Mouse (Mus musculus) lung, postnatal 36 days (tissue): ENCODE results near the gene Pld5.
"Not testable (repeated sequence)": the region's sequence is repeated elsewhere in the genome, so short reads cannot be mapped to it uniquely, and the experiment has no call there.

ENCODE experiments used
- DNase-seq: peaks from one replicate; pipeline ENCODE4 v3.0.0; 2022; ENCODE audit warnings: mixed read lengths

Pld5 gene

DNA sequence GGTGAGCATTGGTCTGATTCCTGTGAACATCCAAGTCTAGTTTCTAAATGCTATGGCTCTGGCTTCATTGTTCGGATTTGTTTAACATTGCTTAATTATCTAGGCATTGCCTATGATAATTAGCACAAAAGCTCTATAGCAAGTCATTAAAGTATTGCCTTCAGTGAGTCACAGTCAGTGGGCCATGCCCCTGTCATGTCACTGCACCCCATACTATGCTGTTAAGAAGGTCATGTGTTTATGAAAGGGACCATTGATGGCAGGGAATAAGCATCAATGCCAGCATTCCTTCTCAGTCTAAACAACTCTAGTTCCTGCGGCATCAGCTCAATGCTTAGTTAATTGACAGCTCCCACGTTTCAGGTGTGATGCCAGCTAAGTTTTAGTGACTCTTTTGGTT, 239.1 kb downstream of the Pld5 start:
- DNase-seq = no peak

DNA sequence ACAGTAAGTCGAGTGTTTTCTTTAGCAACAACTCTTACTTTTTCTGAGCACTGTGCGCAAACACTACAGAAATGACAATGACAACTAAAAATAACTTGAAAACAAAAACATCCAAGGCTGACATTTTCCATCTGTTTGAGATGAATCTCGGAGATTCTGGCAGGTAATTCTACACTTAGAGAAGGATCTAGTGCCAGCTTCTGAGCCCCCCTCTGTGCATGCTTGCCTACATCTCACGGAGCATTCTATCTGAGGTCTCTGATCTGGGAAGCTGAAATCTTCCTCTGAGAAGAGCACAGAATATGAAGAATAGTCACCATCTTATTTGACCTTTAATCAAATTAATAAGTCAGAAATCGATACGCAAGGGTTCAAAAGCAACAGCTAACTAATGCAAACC, 240.4 kb downstream of the Pld5 start:
- no peak for DNase-seq

DNA sequence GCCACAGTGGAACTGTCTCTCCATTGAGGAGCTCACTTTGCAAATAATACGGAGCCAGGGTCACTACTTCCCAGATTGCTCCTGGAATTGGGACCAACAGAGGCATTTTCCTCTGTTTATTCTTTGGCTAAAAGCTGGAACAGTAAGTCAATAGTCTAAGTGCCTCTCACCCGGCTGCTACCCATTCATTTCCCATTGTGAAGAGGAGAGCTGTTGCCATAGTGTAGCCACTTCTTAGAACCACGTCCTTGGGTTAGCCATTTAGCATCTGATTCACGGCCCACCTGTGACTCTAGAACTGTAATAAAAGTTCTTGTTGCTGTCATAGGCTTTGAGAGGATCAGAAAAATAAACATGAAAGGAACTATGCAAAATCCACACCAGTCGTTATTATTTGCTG, 241.4 kb downstream of the Pld5 start:
- peak; percentile 56 for DNase-seq

DNA sequence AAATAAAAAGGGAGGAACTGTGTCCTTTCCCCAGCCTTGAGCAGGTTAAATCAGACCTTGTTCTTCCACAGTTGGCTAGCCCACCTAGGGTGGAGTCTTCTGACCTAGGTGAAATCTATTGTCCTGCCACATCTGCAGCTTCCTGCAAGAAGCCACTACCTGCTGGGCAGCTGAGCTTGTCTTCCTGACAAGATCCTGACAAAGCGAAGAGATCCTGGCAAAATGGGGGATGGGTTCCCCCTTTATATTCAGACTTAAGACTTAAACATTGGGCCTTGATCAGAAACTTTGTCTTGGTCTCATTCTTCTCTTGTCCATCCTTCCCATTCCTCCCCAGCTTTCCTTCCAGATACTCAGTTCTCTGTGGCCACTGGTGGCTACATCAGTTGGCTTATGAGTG, 246.0 kb downstream of the Pld5 start:
- no peak for DNase-seq

DNA sequence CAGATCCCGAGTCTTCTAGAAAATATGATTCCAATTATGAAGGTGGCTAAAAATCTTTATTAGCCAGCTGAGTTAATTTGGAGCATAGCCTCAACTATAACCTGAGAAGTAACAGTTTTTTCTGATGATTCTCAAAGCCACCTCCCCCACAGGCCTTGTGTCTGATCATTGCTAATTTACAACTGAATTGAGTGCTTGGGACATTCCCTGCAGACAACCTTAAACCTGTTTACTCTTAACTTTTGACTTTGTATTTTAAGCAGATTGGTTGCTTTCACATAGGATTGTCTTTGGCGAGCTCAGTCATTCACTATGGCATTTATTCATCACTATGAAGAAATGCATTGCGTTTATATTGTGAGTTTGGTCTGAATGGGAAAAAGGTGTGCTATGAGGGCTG, 246.7 kb downstream of the Pld5 start:
- no peak for DNase-seq

DNA sequence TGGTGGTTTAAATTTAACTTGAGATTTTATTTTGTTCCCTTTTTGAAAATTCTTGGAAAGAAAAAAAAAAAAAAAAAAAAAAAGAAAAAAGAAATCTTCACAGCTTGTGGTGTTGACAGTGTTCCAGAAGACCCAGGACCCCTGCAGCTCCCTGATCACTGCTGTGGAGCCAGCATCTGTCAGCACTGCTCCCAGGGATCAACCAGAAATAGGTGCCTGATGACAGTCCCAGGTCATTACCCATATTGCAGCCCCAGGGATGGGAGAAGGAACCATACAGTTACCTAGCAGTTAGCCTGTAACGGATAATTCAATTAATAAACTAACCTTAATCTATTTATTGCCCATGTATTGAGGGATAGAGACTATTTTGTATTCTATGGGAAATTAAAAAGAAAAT, 250.6 kb downstream of the Pld5 start:
- no peak for DNase-seq

DNA sequence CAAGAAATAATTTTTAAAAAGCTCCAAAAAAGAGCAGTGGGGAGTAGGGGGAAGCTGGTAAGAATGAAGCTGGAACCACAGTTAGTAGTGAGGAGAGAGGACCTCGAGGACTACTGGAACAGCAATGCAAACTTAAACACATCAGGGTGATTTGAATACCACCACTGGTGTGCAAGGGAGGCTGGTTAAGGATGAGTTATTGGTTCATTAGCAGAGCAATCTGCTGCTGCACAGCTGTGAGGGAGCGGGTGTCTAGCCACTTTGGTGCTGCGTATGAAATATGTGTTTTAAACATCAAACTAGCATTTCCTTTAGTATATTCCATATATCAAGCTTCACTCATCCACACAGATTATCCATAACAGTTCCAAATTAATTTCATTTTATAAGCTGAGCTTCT, 256.6 kb downstream of the Pld5 start:
- no peak for DNase-seq

DNA sequence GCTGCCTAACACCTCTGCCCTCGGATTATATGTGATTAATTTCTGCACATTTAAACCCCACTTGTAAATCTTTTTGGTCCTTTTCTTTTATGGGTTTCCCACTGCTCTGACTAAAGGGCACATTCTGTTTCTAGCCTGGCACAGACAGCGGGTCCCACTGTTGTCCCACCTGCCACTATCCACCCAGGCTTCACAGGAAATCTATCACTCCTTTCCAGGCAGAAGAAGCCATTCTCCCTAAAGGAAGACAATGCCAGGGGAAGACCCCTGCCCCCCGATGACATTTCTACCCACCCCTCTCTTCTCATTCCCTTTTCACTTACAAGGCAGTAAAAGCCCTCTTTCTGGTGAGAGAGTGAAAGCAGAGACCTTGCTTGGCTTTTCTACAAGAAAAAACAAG, 259.0 kb downstream of the Pld5 start:
- DNase-seq = no peak

DNA sequence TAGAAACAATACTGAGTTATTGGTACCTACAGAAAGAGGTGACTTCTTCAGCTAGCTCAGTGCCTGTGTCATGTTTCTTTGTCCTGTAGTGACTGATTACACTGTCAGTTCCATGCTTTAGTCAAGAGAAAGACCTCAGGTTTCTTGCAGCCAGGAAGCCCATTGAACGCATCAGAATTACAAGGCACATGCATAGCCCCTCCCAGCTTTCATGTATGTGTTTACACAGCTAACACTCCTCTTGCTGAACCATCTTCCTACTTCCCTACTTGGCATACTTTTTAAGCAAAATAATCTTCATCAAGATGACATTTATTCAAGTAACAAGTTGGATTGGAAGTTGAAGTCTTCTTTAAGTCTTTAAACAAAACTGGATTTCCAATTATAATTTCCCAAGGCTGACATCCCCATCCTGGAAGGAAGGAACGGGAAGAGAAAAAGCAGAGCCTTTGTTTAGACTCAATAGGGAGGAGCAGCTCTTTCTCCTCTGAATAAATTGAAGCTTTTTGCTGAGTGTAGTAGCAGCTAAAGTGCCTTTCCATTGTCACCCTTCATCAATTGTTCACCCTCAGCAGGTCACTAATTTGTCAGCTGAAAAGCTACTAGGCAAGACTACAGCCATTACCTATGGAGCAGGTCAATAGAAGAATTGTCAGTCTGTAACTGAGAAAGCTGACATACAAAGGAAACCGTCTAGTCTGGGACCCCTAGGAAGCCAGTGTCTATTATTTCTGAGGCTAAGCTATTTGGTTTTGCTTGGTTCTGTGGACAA, 261.4 kb downstream of the Pld5 start:
- no peak for DNase-seq

DNA sequence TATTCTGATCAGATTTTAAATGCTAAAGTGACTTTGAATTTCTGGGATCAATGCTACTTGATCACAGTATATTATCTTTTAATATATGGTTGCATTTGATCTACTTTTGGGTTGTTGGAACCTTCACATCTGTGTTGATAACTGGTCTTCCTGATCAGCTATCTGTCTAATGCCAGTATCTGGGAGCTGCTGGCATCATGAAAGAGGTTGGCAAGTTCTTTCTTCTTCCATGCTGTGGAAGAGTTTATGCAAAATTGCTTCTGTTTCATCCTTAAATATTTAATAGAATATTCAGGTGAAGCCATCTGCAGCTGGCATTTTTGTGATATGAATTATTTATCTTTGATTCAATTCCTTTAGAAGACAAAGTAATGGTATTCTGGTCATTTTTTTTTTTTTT, 263.6 kb downstream of the Pld5 start:
- no peak for DNase-seq

DNA sequence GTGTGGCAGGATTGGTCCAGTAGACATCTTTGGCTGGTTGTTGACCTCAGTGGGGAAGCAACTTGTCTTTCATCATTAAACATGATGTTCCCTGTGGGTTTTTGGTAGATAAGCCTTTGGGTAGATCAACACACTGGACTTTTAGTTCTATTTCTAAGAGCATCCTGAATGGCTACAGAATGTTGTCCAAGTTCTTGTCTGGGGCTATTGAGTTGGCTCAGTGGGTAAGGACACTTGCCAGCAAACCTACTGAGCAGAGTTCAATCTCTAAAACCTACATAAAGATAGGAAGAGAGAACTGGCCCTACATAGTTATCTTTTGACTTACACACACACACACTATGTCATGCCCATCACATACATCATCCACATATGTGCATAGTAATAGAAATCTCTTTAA, 264.0 kb downstream of the Pld5 start:
- no peak for DNase-seq

DNA sequence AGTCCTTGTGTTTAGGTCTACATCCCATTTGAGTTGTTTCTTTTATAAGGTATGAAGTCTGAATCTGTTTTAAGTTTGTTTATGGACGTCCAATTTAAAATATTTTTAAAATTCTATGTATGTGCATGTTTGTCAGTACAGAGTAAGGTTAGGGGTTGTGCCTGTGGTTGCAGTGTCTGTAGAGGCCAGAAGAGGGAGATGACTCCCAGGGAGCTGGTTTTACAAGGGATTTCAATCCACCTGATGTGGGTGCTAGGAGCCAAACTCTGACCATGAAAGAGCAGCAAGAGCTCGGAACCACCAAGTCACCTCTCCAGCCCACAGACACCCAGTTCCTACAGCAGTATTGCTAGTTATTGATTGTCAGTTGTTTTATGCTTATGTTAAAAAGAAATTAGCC, 266.7 kb downstream of the Pld5 start:
- DNase-seq = no peak

DNA sequence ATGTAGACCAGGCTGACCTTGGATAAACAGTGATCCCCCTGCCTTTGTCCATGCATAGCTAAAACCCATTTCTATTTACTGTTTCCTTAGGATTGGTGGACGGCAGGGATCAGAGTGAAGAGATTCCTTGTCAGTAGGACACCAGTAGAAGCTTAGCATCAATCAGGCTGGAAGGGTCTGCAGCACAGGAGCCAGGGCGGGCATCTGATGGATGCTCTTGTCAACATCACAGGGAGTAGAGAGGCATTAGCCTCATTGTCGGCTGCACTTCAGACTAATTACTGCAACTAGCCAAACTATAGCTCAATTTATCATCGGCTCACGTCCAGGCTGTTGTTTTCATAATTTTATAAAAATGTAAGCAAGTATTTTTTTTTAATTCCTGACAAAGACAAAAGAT, 274.5 kb downstream of the Pld5 start:
- no peak for DNase-seq

DNA sequence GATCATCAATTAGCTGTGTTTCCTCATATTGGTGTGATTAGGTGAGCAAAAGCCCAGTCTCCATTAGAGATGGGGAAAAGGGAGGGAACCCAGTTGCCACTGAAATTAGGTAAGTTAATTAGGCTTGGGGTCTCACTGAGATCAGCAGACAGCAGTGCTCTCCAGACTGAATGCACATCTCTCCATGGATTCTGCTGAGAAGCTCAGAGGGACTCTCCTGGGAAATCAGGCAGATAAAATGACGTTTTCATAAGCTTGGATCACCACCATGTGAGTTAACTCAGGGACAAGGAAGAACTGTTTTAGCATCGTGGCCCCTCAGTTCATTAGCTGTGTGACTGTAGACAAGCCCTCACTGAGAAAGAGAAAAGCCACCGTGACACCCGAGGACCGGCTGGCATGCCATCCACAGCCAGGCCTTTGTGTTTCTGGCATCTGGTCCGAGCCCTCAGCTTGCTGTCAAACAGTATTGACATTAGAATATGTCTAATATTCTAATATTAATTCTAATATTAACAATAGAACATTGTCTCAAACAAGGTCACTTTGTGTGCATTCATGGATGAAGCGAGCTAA, 277.9 kb downstream of the Pld5 start:
- no peak for DNase-seq

DNA sequence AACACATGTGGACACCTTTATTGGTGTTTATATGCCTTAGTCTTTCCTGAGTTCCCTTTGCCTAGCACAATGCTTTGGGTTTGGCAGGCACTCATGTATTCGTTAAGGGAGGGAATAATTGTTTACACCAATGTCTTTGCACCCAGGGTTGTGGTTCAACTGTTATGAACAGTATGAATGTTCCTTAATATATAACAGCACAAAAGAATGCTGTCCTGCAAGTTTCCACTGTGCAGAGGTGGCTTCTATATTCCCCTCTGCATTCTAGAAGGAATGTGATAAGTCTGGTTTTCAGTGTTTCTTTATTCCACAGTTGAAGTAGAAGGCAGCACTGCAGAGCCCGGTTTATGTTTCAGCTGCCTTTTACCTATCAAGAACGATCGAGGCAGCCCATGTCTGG, 286.2 kb downstream of the Pld5 start:
- DNase-seq = peak; percentile 13

DNA sequence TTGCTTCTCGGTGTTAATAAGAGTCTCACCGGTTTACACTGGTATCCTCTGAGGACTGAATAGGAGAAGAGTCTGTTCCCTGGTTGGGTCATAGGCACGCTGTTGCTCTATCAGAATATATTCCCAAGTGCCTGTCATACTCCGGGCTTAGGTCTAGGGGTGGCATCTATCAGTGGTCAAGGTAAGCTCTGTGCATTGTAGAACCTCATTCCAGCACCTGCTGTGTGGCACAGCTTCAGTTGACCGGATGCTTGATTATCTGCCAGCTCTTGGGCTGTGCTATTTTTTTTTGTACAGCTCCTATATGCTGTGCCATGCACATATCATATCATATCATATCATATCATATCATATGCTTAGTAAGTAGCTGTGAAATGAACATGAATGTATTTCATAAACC, 286.7 kb downstream of the Pld5 start:
- no peak for DNase-seq

DNA sequence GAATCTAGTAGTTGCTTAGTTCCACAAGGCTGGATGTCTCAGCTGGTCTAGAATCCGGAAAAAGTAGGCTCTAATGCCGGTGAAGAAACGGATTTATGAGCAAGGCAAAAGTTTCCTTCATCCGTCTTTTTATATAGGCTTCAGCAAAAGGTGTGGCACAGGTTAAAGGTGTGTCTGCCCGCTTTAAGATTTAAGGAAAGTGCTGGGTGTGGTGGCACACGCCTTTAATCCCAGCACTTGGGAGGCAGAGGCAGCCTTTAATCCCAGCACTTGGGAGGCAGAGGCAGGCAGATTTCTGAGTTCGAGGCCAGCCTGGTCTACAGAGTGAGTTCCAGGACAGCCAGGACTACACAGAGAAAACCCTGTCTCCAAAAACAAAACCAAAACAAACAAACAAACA, 296.1 kb downstream of the Pld5 start, which contains the start of gene Rbm8a2:
Gene Rbm8a2 (minus strand): TSS at position 101 of the 400 bp plus-strand sequence.
- DNase-seq = not testable (repeated sequence)

DNA sequence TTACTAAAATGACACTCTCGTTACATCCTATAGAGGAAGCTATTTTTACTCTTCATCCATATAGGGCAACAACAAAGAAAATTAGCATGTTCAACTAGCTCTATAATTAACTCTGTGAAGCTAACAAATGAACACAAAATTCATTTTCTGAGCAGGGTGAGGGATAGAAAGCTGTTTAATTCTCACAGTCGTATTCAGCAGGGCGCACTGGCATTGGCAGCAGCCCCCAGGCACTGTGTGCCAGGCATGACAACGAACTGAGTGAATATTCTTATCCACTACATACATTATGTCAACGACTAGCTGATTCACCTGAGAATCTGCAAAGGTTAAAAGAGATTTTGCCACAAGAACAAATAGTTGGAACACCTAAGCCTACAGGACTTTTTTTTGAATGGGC, 304.4 kb downstream of the Pld5 start:
- no peak for DNase-seq

DNA sequence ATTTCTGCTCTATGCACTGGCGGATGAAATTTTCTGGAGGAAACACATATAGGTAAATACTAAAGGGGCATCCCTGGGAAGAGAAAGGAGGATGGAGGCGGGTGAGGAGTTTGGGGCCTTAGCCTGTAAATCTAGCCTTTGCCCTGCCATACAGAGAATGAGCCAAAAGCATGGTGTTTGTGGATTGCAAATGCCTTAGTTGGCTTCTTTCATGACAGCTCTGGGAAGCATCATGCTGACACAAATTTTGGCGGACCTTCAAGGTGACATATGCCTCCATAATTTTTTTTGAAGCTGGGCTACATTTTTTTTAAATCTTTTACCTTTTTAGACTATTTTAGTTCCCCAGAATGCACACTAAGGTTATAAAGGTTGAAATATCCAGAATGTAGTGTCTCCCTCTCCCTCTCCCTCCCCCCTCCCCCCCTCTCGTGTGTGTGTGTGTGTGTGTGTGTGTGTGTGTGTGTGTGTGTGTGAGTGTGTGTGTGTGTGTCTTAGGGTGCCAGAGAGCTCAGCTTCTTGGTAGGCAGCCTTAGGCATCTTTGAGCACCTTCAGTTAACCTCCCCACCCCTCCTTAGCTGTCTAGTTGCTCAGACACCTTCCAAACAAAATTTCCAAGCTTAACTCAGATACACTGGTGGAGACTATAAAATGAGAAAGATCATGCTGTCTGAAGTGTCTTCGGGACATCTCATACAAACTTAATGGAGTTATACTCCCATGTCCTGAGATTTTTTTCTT, 307.9 kb downstream of the Pld5 start:
- no peak for DNase-seq

DNA sequence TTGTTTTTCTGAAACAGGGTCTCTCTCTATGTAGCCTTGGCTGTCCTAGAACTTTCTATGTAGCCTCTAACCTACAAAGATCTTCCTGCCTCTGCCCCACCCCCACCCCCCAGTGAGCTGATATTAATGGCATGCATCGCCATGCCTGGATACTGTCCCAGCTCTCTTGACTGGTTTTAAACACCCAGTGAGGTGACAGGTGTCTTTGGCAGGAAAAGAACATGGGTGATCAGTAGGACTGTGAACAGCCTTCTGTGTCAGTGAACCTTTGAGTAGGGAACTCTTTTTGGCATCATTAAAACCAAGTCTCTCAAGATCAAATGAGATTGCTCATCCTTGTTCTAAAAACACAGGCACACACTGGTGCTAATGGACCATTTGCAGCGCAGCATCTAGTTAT, 313.3 kb downstream of the Pld5 start:
- DNase-seq = no peak

DNA sequence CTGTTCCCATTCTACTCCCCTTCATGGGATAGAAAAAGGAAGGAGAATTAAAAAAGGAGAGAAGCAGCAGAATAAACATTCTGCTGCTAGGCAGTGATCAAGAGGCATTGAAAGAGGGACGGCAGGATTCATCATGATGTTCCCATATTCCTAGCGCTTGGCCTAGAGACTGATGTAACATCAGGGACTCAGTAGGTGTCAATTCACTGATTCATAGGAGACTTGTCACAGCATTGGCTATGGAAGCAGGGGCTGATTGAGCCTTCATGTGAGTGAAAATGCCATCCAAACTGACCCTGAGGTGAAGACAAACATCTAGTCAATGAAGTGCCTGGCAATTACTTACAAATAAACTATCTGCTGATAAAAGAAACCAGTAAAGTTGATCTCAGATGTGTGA, 324.3 kb downstream of the Pld5 start:
- no peak for DNase-seq

DNA sequence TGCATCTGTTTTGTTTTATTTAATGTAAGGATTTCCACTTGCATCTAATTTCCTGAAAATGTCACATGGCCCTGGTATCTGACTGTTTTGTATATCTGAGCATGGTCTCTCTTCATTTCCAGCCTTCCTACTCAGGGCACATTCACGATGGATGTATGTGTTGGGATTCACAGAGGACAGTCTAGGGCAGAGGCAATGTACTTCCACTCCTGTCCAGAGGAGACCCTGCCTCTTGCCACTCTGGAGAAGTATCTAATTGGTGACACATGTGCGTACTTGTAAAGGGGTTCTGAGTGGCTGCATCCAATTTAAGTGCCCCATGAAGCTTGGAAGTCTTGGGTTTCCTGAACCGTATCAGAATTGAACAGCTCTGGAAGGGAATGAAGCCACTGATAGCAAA, 324.7 kb downstream of the Pld5 start:
- no peak for DNase-seq

DNA sequence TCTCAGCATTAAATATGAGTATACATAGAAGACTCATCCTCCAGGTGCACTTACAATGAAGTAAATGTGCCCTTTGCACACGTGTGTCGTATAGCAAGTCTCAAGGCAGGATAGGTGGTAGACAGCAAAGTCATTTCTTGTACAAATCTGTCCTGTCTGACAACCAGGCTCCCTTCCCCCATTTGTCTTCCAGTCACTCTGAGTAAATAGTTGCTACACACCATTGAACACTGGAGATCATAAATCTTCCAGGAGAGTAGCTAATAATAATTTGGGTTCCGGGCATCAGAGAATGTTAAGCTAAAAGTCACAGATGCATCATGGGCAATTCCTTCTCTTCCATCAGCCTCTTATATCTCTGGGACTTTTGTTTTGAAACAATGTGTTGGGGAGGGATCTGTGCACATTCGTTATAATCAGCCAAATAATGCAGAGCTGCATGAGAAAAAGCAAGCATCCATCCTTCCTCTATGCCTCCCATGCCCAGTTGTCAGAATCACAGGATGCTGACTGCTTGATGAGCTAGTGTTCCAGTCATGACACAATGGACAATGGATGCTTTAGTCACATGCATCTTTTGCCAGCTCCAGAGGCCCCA, 328.3 kb downstream of the Pld5 start:
- DNase-seq = no peak

DNA sequence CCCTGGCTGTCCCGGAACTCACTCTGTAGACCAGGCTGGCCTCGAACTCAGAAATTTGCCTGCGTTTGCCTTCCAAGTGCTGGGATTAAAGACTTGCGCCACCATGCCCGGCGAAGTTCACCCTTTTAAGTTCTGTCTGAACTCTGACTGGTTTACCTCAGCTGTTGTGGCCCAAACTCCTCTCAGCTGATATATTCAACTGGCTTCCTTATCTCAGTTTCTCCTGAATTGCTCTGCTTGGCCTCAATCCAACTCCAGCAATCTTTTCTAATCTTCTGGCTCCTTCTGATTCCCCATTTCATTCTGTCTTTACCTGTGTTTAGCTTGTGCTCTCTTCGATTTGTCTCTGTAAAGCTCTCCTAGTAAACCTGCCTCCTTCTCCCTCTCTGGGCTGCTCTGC, 331.9 kb downstream of the Pld5 start:
- no peak for DNase-seq
